Mouse (Mus musculus) CH12.LX (cell line): ENCODE results near the gene Ccdc59. TPM values are rescaled to one million over a fixed set of nuclear protein-coding genes. Genes with fewer than 3 reads are reported as not detected.
A peak's percentile ranks its signal among the peaks of the same experiment; 100 is the strongest.

Experiments used
- DNase-seq: peaks from one replicate; pipeline ENCODE4 v3.0.0-alpha.2; 2013; ENCODE audit errors: extremely low read depth
- H3K27ac ChIP-seq: 2 replicates; pipeline ENCODE4 v1.5.1; 2012; ENCODE audit warnings: low read depth, mild to moderate bottlenecking, control low read depth, moderate library complexity; ENCODE audit not compliant: insufficient read depth
- H3K27me3 ChIP-seq: replicated peaks from 2 replicates; pipeline ENCODE3; 2012; ENCODE audit warnings: inconsistent platforms
- H3K36me3 ChIP-seq, 2 experiments: replicated peaks in 1 of 2; 2 replicates each; pipeline versions ENCODE3 to v1.6.1; 2012; ENCODE audit warnings: inconsistent platforms in 1 of 2, low read length in 1 of 2, mild to moderate bottlenecking in 1 of 2, mixed read lengths in 1 of 2, moderate library complexity in 1 of 2; ENCODE audit not compliant: control insufficient read depth in 1 of 2, insufficient read depth in 1 of 2
- H3K4me1 ChIP-seq, 2 experiments: 2 replicates each; pipeline ENCODE4 v1.6.1; 2012; ENCODE audit warnings: inconsistent platforms in 1 of 2, moderate library complexity in 1 of 2; ENCODE audit not compliant: insufficient read depth in 2 of 2, control insufficient read depth in 1 of 2
- H3K4me2 ChIP-seq: 2 replicates; pipeline ENCODE4 v1.6.1; 2012; ENCODE audit warnings: low read depth, mild to moderate bottlenecking, control low read depth; ENCODE audit not compliant: poor library complexity, insufficient read depth, severe bottlenecking
- H3K4me3 ChIP-seq, 3 experiments: fragments of 150-350 bp in 1 of 3; sonication (generic) in 1 of 3; replicated peaks in 1 of 3; 2 replicates each; pipeline versions ENCODE3 to v1.5.1; 2011 to 2012; ENCODE audit warnings: low read depth in 2 of 3, low read length in 2 of 3, mild to moderate bottlenecking in 2 of 3, moderate library complexity in 2 of 3, control low read depth in 1 of 3, improper control_type of control experiment in 1 of 3, inconsistent platforms in 1 of 3, mixed read lengths in 1 of 3; ENCODE audit not compliant: poor library complexity in 1 of 3
- H3K79me2 ChIP-seq: replicated peaks from 2 replicates; pipeline ENCODE4 v1.6.1; 2012; ENCODE audit warnings: mild to moderate bottlenecking, moderate library complexity; ENCODE audit not compliant: control insufficient read depth, poor library complexity, insufficient read depth, severe bottlenecking; ENCODE audit errors: extremely low read depth
- H3K9ac ChIP-seq: 2 replicates; pipeline ENCODE4 v1.6.1; 2012; ENCODE audit warnings: low read depth, mild to moderate bottlenecking, control low read depth, moderate library complexity; ENCODE audit not compliant: insufficient read depth
- H3K9me3 ChIP-seq: replicated peaks from 2 replicates; pipeline ENCODE3; 2012; ENCODE audit warnings: low read length, inconsistent platforms, mixed read lengths
- CTCF ChIP-seq, 2 experiments: IDR thresholded peaks in 1 of 2; conservative IDR thresholded peaks in 1 of 2; 2 replicates each; pipeline ENCODE4 v1.5.1; 2011 to 2012; ENCODE audit warnings: low read depth in 2 of 2, low read length in 2 of 2, improper control_type of control experiment in 1 of 2, inconsistent platforms in 1 of 2, mild to moderate bottlenecking in 1 of 2, moderate library complexity in 1 of 2
- E2F4 ChIP-seq: IDR thresholded peaks from 2 replicates; pipeline ENCODE4 v1.6.1; 2011; ENCODE audit warnings: low read depth, low read length, improper control_type of control experiment; ENCODE audit not compliant: insufficient replicate concordance
- ELF1 ChIP-seq: IDR thresholded peaks from 2 replicates; pipeline ENCODE4 v1.6.1; 2014; ENCODE audit warnings: low read depth, mild to moderate bottlenecking, inconsistent platforms, low read length, improper control_type of control experiment
- IRF4 ChIP-seq: IDR thresholded peaks from 2 replicates; pipeline ENCODE4 v1.6.1; 2014; ENCODE audit warnings: low read depth, mild to moderate bottlenecking, inconsistent platforms, low read length, improper control_type of control experiment
- JUND ChIP-seq: conservative IDR thresholded peaks from 2 replicates; pipeline ENCODE4 v1.6.1; 2011; ENCODE audit warnings: low read depth, low read length, improper control_type of control experiment
- KAT2A ChIP-seq: IDR thresholded peaks from 2 replicates; pipeline ENCODE4 v1.6.1; 2012; ENCODE audit warnings: low read length, improper control_type of control experiment, inconsistent platforms; ENCODE audit not compliant: insufficient replicate concordance
- MAFK ChIP-seq: IDR thresholded peaks from 2 replicates; pipeline ENCODE4 v1.6.1; 2011; ENCODE audit warnings: low read length, improper control_type of control experiment; ENCODE audit not compliant: insufficient replicate concordance
- MAX ChIP-seq: IDR thresholded peaks from 2 replicates; pipeline ENCODE4 v1.6.1; 2011; ENCODE audit warnings: low read length, improper control_type of control experiment
- MAZ ChIP-seq: IDR thresholded peaks from 2 replicates; pipeline ENCODE4 v1.6.1; 2012; ENCODE audit warnings: low read depth, mild to moderate bottlenecking, inconsistent platforms, low read length, improper control_type of control experiment, moderate library complexity
- MXI1 ChIP-seq: IDR thresholded peaks from 2 replicates; pipeline ENCODE4 v1.6.1; 2011; ENCODE audit warnings: mild to moderate bottlenecking, low read depth, low read length, improper control_type of control experiment
- MYC ChIP-seq: IDR thresholded peaks from 2 replicates; pipeline ENCODE4 v1.6.1; 2011; ENCODE audit warnings: low read depth, mild to moderate bottlenecking, improper control_type of control experiment, low read length
- NELFE ChIP-seq: IDR thresholded peaks from 2 replicates; pipeline ENCODE4 v1.6.1; 2011; ENCODE audit warnings: low read depth, low read length, improper control_type of control experiment
- POLR2AphosphoS2 ChIP-seq: IDR thresholded peaks from 2 replicates; pipeline ENCODE4 v1.6.1; 2011; ENCODE audit warnings: low read depth, low read length, improper control_type of control experiment
- RAD21 ChIP-seq: IDR thresholded peaks from 2 replicates; pipeline ENCODE4 v1.6.1; 2011; ENCODE audit warnings: low read depth, mild to moderate bottlenecking, low read length, improper control_type of control experiment, moderate library complexity
- SMC3 ChIP-seq: IDR thresholded peaks from 2 replicates; pipeline ENCODE4 v1.6.1; 2011; ENCODE audit warnings: low read depth, low read length, improper control_type of control experiment
- TCF12 ChIP-seq: IDR thresholded peaks from 2 replicates; pipeline ENCODE4 v1.6.1; 2014; ENCODE audit warnings: low read depth, mild to moderate bottlenecking, inconsistent platforms, low read length, improper control_type of control experiment
- USF2 ChIP-seq: conservative IDR thresholded peaks from 2 replicates; pipeline ENCODE4 v1.6.1; 2011; ENCODE audit warnings: low read depth, low read length, improper control_type of control experiment
- ZNF384 ChIP-seq: IDR thresholded peaks from 2 replicates; pipeline ENCODE4 v1.6.1; 2012; ENCODE audit warnings: low read depth, low read length, improper control_type of control experiment, inconsistent platforms
- dilution Hi-C: fragments of 300-500 bp; cut with MboI; formaldehyde crosslinking; loops from 2 replicates; pipeline ENCODE4 v1.14.3; 2020; ENCODE audit warnings: low sequenced_read_pairs; ENCODE audit not compliant: extremely low pct_unique_long_range_greater_than_20kb, extremely low pct_ligation_motif_present
- in situ Hi-C: fragments of 300-500 bp; cut with MboI; formaldehyde crosslinking; loops from 3 replicates; pipeline ENCODE4 v1.14.3; 2019; ENCODE audit warnings: low sequenced_read_pairs, low pct_ligation_motif_present, low pct_unique_long_range_greater_than_20kb, mixed read lengths
- polyA plus RNA-seq: library from polyadenylated mRNA; unstranded; fragments of >175 nt; gene quantifications from 2 replicates; pipeline ENCODE4 v1.2.1, GENCODE M21; 2012; ENCODE audit warnings: low read depth; ENCODE audit not compliant: insufficient read length
- total RNA-seq, 2 experiments: library from RNA; depleted of rRNA; stranded (reverse); fragments of 300-350 nt in 1 of 2; fragments of >200 nt in 1 of 2; gene quantifications; 2 replicates each; pipeline ENCODE4 v1.2.3; 2012 to 2014

Ccdc59 gene
- total and polyA plus RNA-seq, 3 experiments = 18.8 to 47.5 (median 27.1) TPM

- DNase-seq = no peak
- peaks cover 24 to 50% of the 10 kb centered on the region in 2 experiments for H3K36me3 ChIP-seq
- no peaks in the 10 kb centered on the region for H3K27me3 ChIP-seq
- H3K9ac ChIP-seq = no peak overlapping the region
- TF ChIP-seq E2F4 (no peak), NELFE (no peak), MXI1 (no peak), CTCF (conservative IDR thresholded peaks at IDR 0.05 in 1 of 2, IDR thresholded peaks at IDR 0.05 in 1 of 2; ENCODE audit: low read depth in 2 of 2, low read length in 2 of 2) (no peak), TCF12 (no peak), MYC (no peak), USF2 (no peak)
- H3K4me2 ChIP-seq = no peak overlapping the region
- no peak overlapping the region for H3K27ac ChIP-seq
- H3K4me1 ChIP-seq = no peaks in the 10 kb centered on the region
- no peak overlapping the region for H3K4me3 ChIP-seq
- in situ Hi-C loops = loop anchor here (25.0 kb wide), 1 partner anchor 736 kb away; no protein-coding TSS in a partner anchor
- no peaks in the 10 kb centered on the region for H3K9me3 ChIP-seq
- no peaks in the 10 kb centered on the region for H3K79me2 ChIP-seq
- dilution Hi-C loops = no loop called here
Measured at GRCm38 (mm10) chr10:105851136-105851535, 10.3 kb downstream of the Ccdc59 start.

- DNase-seq = peak; percentile 15
- no peak overlapping the region for H3K4me3 ChIP-seq
- TF ChIP-seq CTCF (conservative IDR thresholded peaks at IDR 0.05 in 1 of 2, IDR thresholded peaks at IDR 0.05 in 1 of 2; ENCODE audit: low read depth in 2 of 2, low read length in 2 of 2) = peak in 1 of 2 experiments; percentile 57; a peak in 3 of 4 replicates
- TF ChIP-seq ZNF384 = no peak
- no peak for TF ChIP-seq IRF4
- TF ChIP-seq JUND = no peak
- no peak for TF ChIP-seq E2F4
- no peak for TF ChIP-seq KAT2A
- no peak for TF ChIP-seq MAX
- TF ChIP-seq SMC3 = peak; percentile 44
- TF ChIP-seq MAZ = no peak
- peak; percentile 55 for TF ChIP-seq RAD21
- TF ChIP-seq ELF1 = no peak
- no peak for TF ChIP-seq MAFK
- TF ChIP-seq USF2 = no peak
- no peak for TF ChIP-seq POLR2AphosphoS2
- TF ChIP-seq, all 38 proteins: peak for 3
- Histone ChIP-seq H3K79me2 (no peaks in the 10 kb centered on the region), H3K36me3 (no peaks in the 10 kb centered on the region), H3K4me1 (peaks cover 0 to 3% of the 10 kb centered on the region in 2 experiments; a peak in 1 of 4 replicates), H3K27ac (no peak overlapping the region), H3K9me3 (no peaks in the 10 kb centered on the region), H3K27me3 (no peaks in the 10 kb centered on the region), H3K9ac (no peak overlapping the region), H3K4me2 (no peak overlapping the region)
- dilution Hi-C loops (no loop called here), in situ Hi-C loops (loop anchor here (25.0 kb wide), 1 partner anchor 720 kb away; no protein-coding TSS in a partner anchor)
Measured at GRCm38 (mm10) chr10:105867312-105867711, 26.4 kb downstream of the Ccdc59 start.

Other genes with a start within 250 kb of the Ccdc59 start
- gene Mettl25, start 313 bp downstream of the Ccdc59 start, total RNA-seq (2012; rRNA removed) = 7.8 and 8.1 TPM in 2 replicates
- gene Mettl25, start 313 bp downstream of the Ccdc59 start, total RNA-seq (2014; rRNA removed) = 10.5 and 11.7 TPM in 2 replicates
- 6.6 and 8.1 TPM in 2 replicates for gene Mettl25, start 313 bp downstream of the Ccdc59 start, polyA plus RNA-seq